Mouse (Mus musculus): ENCODE results near the gene Atp10b. TPM values are rescaled to one million over a fixed set of nuclear protein-coding genes. Genes with fewer than 3 reads are reported as not detected.

Atp10b gene
- total RNA-seq, 2 experiments from 2014 or later, result not detected

- DNase-seq (ENCODE audit: low spot score), result no peak
- intact Hi-C loops (cut with DNase I), result no loop called here
Observed at GRCm38 (mm10) chr11:43189817-43190593, 40.3 kb downstream of the Atp10b start.

- intact Hi-C loops (cut with DNase I), result no loop called here
- DNase-seq (ENCODE audit: low spot score), result no peak
Observed at GRCm38 (mm10) chr11:43198811-43199210, 49.1 kb downstream of the Atp10b start.

- DNase-seq (ENCODE audit: low spot score), result no peak
- intact Hi-C loops (cut with DNase I), result no loop called here
Observed at GRCm38 (mm10) chr11:43199358-43199757, 49.7 kb downstream of the Atp10b start.

- no peak for DNase-seq (ENCODE audit: low spot score)
- intact Hi-C loops (cut with DNase I), result no loop called here
Observed at GRCm38 (mm10) chr11:43200089-43200488, 50.4 kb downstream of the Atp10b start.

- intact Hi-C loops (cut with DNase I), result no loop called here
- DNase-seq (ENCODE audit: low spot score), result no peak
Observed at GRCm38 (mm10) chr11:43203580-43203979, 53.9 kb downstream of the Atp10b start.

- no peak for DNase-seq (ENCODE audit: low spot score)
- intact Hi-C loops (cut with DNase I), result loop anchor here (1.0 kb wide), 1 partner anchor 135 kb away; no protein-coding TSS in a partner anchor
Observed at GRCm38 (mm10) chr11:43213134-43213533, 63.5 kb downstream of the Atp10b start.

- no peak for DNase-seq (ENCODE audit: low spot score)
- intact Hi-C loops (cut with DNase I), result loop anchor here (1.0 kb wide), 1 partner anchor 135 kb away; no protein-coding TSS in a partner anchor
Observed at GRCm38 (mm10) chr11:43213740-43214139, 64.1 kb downstream of the Atp10b start.

GRCm38 (mm10) chr11:43217021-43217420 lies 67.3 kb downstream of the Atp10b start:
- no peak for DNase-seq (ENCODE audit: low spot score)
- intact Hi-C loops (cut with DNase I), result no loop called here

- DNase-seq (ENCODE audit: low spot score), result no peak
- intact Hi-C loops (cut with DNase I), result no loop called here
Observed at GRCm38 (mm10) chr11:43230231-43230630, 80.6 kb downstream of the Atp10b start.

GRCm38 (mm10) chr11:43232073-43232472 lies 82.4 kb downstream of the Atp10b start:
- intact Hi-C loops (cut with DNase I), result no loop called here
- no peak for DNase-seq (ENCODE audit: low spot score)

GRCm38 (mm10) chr11:43236360-43237039 lies 86.8 kb downstream of the Atp10b start:
- intact Hi-C loops (cut with DNase I), result no loop called here
- DNase-seq (ENCODE audit: low spot score), result no peak

GRCm38 (mm10) chr11:43239804-43240203 lies 90.1 kb downstream of the Atp10b start:
- DNase-seq (ENCODE audit: low spot score), result no peak
- intact Hi-C loops (cut with DNase I), result no loop called here

GRCm38 (mm10) chr11:43253034-43253433 lies 103.4 kb downstream of the Atp10b start:
- intact Hi-C loops (cut with DNase I), result no loop called here
- no peak for DNase-seq (ENCODE audit: low spot score)

- DNase-seq (ENCODE audit: low spot score), result no peak
- intact Hi-C loops (cut with DNase I), result no loop called here
Observed at GRCm38 (mm10) chr11:43255262-43255661, 105.6 kb downstream of the Atp10b start.

- no peak for DNase-seq (ENCODE audit: low spot score)
- intact Hi-C loops (cut with DNase I), result no loop called here
Observed at GRCm38 (mm10) chr11:43257291-43257690, 107.6 kb downstream of the Atp10b start.

- no peak for DNase-seq (ENCODE audit: low spot score)
- intact Hi-C loops (cut with DNase I), result no loop called here
Observed at GRCm38 (mm10) chr11:43257781-43258180, 108.1 kb downstream of the Atp10b start.

- intact Hi-C loops (cut with DNase I), result loop anchor here (1.0 kb wide), 1 partner anchor 264 kb away; no protein-coding TSS in a partner anchor
Observed at GRCm38 (mm10) chr11:43263548-43264218, 114.0 kb downstream of the Atp10b start.

GRCm38 (mm10) chr11:43267505-43267904 lies 117.8 kb downstream of the Atp10b start:
- DNase-seq (ENCODE audit: low spot score), result no peak
- intact Hi-C loops (cut with DNase I), result no loop called here

More at GRCm38 (mm10) chr11:43263548-43264218, 114.0 kb downstream of the Atp10b start:
- no peak for DNase-seq (ENCODE audit: low spot score)

- intact Hi-C loops (cut with DNase I), result loop anchor here (5.0 kb wide), 1 partner anchor 78 kb away; no protein-coding TSS in a partner anchor
- no peak for DNase-seq (ENCODE audit: low spot score)
Observed at GRCm38 (mm10) chr11:43269503-43270255, 120.0 kb downstream of the Atp10b start.

All from heart, postnatal 25 days (tissue).